Mouse (Mus musculus) lung, adult 2 months (tissue): Measurements from ENCODE around the gene Hsd17b13.

Source experiments
- CTCF ChIP-seq: fragments of 200-500 bp; IDR thresholded peaks from 2 replicates; pipeline ENCODE4 v1.5.1; 2011; ENCODE audit warnings: mild to moderate bottlenecking, low read length, control low read depth; ENCODE audit not compliant: insufficient read depth
- POLR2A ChIP-seq: fragments of 200-500 bp; IDR thresholded peaks from 2 replicates; pipeline ENCODE4 v1.6.1; 2011; ENCODE audit warnings: low read depth, mild to moderate bottlenecking, control low read depth, low read length, borderline replicate concordance; ENCODE audit errors: extremely low read depth

- TF ChIP-seq CTCF = no peak
- no peak for TF ChIP-seq POLR2A
Observed at GRCm38 (mm10) chr5:103908851-103909250, 68.4 kb downstream of the Hsd17b13 start.
